Mouse (Mus musculus): ENCODE measurements around the gene Usp5.

DNA sequence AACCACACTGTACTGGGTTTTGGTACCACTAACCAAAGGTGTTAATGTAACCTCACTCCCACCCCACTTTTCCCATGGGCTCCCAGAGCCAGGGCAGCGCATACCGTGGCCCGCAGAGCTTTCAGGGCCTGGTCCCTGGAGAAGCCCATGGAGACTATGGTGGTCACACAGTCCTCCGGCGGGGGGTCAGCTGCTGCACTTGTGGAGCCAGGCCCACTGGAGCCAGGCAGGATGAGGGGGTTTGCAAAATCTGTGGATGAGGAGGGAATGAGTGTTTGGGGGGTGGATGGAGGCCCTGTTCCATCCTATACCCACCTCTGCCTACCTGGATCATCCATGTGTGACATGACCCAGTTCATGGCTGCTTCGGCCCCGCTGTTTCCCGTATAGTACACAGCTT, 11.7 kb downstream of the Usp5 start:
- TF ChIP-seq HCFC1 (IDR thresholded peaks at IDR 0.05; ENCODE audit: borderline replicate concordance, insufficient read depth, low read length): no peak
- no peak for TF ChIP-seq ZNF384 (IDR thresholded peaks at IDR 0.05; ENCODE audit: low read depth, low read length)
- no peak for TF ChIP-seq MAFK (IDR thresholded peaks at IDR 0.05; ENCODE audit: insufficient read depth, low read depth, low read length)
- no peak for TF ChIP-seq CHD2 (IDR thresholded peaks at IDR 0.05; ENCODE audit: low read depth, low read length)
